Mouse (Mus musculus) NIH3T3 (cell line): ENCODE results near the gene B4galnt1.
"Not testable (repeated sequence)": the region's sequence is repeated elsewhere in the genome, so short reads cannot be mapped to it uniquely, and the experiment has no call there.

Experiments used
- DNase-seq: peaks from one replicate; pipeline ENCODE4 v3.0.0-alpha.2; 2012; ENCODE audit warnings: low read depth

B4galnt1 gene

GRCm38 (mm10) chr10:127143228-127143627 is 21.8 kb upstream of the B4galnt1 start:
- DNase-seq, result no peak

- peak; percentile 32 for DNase-seq
Observed at GRCm38 (mm10) chr10:127144536-127144935, 20.5 kb upstream of the B4galnt1 start.

DNA sequence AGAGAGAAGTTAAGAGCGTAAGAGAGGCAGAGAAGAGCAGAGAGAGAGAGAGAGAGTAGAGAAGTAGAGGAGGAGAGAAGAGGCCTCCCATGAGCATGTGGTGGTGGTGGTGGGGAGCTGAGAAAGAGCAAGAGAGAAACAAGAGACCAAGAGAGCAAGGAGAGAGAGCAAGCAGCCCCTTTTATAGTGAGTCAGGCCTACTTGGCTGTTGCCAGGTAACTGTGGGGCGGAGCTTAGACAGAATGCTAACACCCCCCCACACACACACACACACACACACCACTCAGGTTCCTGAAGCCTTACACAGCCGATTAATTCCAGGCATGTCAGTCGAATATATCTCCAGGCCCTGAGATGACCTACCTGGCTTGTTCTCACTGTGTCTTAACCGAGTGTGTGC is 19.7 kb upstream of the B4galnt1 start:
- peak; percentile 3 for DNase-seq

GRCm38 (mm10) chr10:127147135-127147534 is 17.9 kb upstream of the B4galnt1 start:
- DNase-seq, result peak; percentile 3

DNA sequence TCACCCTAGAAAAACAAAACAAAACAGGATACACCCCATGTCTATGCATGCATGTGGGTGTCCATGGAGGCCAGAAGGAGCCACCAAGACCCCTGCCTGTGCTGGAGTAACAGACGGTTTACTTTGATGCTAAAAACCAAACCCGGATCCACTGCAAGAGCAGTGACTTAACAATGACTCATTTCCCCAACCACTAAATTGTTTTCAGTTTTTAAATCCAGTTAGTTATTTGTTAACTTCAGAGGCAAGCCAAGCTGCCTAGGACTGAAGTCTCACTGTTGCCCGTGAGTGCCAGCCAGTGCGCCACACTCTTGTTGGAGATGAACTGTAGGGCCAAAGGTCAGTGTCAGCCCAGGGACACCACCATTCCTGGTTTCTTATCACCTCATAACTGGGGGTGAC is 14.6 kb upstream of the B4galnt1 start:
- peak; percentile 45 for DNase-seq

DNA sequence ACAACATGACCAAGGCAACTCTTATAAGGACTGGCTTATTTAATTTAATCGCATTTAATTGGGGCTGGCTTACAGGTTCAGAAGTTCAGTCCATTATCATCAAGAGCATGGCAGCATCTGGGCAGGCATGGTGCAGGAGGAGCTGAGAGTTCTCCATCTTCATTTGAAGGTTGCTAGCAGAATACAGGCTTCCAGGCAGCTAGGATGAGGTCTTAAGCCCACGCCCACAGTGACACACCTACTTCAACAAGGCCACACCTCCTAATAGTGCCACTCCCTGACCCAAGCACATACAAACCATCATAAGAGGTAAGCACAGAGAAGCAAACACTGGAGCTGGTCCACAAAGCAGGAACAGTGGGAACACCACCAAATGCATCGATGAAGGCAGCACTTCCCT is 13.8 kb upstream of the B4galnt1 start:
- peak; percentile 1 for DNase-seq

DNA sequence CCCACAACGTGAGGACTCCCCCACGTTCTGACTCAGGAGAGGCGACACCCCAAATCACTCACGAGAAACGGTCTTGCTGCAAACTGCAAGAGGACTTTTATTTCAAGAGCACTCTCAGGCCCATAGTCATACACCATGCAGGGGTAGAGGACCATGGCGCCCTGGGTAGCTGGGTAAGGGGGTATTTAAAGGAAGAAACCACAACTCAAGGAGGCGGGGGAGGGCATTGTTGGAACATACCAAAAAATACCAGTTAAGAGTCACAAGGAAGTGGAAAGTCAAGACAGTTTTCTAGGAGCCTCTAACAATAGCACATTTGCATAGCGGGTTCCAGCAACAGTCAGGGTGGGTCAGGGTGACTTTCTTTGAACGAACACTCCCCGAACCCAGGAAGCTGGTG is 12.5 kb upstream of the B4galnt1 start:
- not testable (repeated sequence) for DNase-seq

DNA sequence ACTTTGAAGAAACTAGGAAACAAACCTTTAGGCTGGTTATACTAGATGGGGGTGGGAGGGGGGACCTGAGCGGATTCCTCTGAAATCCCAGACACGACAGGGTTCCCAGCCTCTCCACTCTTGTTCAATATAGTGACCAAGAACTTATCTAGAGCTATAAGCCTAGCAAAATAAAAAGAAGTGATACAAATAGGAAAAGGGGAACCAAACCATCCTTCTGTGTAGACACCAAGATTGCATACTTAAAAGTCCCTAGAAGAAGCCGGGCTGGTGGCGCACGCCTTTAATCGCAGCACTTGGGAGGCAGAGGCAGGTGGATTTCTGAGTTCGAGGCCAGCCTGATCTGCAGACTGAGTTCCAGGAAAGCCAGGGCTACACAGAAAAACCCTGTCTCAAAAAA is 11.7 kb upstream of the B4galnt1 start:
- no peak for DNase-seq

GRCm38 (mm10) chr10:127154241-127154640 is 10.8 kb upstream of the B4galnt1 start:
- no peak for DNase-seq

- no peak for DNase-seq
Observed at GRCm38 (mm10) chr10:127154652-127155051, 10.4 kb upstream of the B4galnt1 start.

- no peak for DNase-seq
Observed at GRCm38 (mm10) chr10:127156089-127156488, 8.9 kb upstream of the B4galnt1 start.

- no peak for DNase-seq
Observed at GRCm38 (mm10) chr10:127156511-127156910, 8.5 kb upstream of the B4galnt1 start.

DNA sequence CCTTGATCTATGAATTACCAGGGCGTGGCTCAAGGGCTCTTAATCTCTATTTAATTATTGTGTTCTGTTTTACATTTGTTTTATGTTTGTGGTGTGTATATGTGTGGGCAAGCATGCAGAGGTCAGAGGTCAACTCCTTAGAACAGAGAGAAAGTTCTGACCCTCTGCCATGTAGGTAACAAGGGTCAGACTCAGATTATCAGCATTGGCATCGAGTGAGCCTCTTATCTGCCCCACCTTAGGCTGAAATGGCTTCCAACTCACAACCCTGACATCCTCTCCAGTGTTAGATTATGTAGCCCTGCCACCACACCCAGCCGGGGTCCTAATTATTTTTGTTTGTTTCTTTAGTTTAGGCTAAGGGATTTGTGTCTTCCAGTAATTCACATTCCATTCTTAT is 6.6 kb upstream of the B4galnt1 start:
- DNase-seq, result no peak

DNA sequence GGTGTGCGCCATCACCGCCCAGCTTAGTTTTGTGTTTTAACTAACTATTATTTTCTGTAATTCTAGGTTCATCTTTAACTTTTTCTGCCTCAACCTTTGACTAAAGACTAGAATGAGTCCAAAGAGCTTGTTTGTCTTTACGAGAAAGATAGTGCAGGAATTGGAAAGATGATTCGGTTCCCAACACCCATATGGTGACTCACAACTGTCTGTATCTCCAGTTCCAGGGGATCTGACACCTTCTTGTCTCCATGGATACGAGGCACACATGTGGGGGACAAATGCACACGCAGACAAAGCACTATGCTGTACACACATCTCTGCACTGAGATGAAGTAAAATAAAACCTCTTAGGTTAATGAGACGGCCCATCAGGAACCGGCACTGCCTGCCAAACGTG is 4.9 kb upstream of the B4galnt1 start:
- no peak for DNase-seq

GRCm38 (mm10) chr10:127160728-127161127 is 4.3 kb upstream of the B4galnt1 start:
- no peak for DNase-seq

- DNase-seq, result peak; percentile 0
Observed at GRCm38 (mm10) chr10:127162771-127163261, 2.2 kb upstream of the B4galnt1 start.

- peak; percentile 1 for DNase-seq
Observed at GRCm38 (mm10) chr10:127164190-127164589, 835 bp upstream of the B4galnt1 start.

DNA sequence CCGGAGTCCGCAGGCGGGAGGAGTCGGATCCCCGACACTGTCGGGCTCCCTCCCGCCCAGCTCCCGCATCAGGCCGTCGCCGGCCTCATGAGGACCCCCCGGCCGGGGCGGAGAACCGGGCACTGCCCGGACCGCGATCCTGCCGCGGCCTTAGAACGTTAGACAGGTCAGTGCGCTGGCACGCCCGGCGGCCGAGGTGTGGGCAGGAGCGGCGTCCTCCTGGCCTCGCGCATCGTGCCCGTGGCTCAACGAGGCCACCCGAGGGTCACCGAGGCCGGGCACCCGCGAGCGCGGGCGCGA is 279 bp downstream of the B4galnt1 start:
- no peak for DNase-seq

- peak; percentile 43 for DNase-seq
Observed at GRCm38 (mm10) chr10:127165654-127166403, 804 bp downstream of the B4galnt1 start.

DNA sequence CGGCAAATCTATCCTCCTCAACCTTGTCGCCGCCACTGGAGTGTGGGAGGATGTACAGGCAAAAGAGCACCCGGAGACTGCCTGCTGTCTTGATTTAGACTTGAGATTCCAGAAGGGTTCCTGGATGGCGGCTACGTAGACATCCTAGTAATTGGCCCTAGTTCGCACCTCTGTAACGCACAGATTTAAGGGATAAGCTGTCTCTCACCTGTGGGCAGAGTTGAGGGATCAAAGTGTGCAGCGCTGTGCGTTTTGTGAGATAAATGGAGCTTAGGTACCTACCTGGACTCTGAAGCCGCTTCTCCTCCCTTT is 1.3 kb downstream of the B4galnt1 start:
- no peak for DNase-seq

DNA sequence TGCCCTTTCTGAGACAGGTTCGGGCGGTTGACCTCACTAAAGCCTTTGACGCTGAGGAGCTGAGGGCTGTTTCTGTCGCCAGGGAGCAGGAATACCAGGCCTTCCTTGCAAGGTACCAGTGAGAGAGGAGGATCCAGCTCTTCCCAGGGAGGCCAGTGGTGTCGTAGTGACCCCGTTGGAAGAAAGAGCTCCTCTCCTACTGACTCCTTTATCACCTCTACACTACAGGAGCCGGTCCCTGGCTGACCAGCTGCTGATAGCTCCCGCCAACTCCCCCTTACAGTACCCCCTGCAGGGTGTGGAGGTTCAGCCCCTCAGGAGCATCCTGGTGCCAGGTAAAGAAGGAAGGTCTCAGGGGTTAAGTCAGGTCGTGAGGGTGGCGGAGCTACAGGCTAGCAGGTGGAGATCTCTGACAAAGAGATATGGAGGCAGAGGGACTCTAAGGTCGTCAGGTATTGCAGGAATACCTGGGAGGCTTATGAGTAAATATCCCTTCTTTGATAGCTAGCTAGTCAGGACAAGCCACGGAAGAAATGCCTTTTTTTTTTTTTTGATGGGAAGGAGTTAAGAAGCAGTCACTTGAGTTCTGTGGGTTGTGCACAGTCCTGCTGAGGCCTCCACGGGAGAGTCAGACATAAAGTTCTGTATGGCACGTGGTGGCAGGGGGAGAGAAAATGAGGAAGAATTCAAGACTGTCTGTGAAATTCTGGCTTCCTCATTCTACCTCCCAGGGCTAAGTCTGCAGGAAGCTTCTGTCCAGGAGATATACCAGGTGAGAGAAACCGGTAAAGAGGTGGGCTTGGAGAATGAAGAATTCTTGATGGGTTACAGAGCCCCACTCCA is 2.0 kb downstream of the B4galnt1 start:
- DNase-seq, result peak; percentile 2

DNA sequence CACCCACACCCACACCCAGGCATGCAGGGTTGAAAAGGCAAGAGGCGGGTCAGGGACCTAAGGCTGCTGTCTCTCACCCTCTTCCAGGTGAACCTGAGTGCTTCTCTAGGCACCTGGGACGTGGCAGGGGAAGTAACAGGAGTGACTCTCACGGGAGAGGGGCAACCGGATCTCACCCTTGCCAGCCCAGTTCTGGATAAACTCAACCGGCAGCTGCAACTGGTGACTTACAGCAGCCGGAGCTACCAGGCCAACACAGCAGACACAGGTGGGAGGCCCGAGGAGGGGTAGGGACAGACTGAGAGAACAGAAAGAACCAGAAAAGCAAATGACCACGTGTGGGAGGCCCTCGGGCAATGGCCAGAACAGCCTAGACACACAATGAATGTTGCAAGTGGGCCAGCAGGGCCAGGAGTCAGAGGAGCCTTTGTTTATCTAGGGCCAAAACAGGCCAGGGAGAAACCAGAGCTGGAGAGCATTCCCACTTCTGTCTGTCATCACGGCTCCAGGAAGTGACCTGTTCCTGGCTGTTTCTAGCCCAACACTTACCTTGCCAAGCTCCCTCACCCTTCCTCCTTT is 2.7 kb downstream of the B4galnt1 start:
- peak; percentile 68 for DNase-seq

- DNase-seq, result peak; percentile 24
Observed at GRCm38 (mm10) chr10:127170002-127170401, 5.0 kb downstream of the B4galnt1 start.
